Mouse (Mus musculus) midbrain, embryonic 14.5 days (tissue): Measurements from ENCODE around the gene Gramd1b. TPM values are rescaled to one million over a fixed set of nuclear protein-coding genes. Genes with fewer than 3 reads are reported as not detected.

Source experiments
- ATAC-seq: fragments of 200-750 bp; cut with Nextera tagmentation; 2 replicates; pipeline ENCODE4 v1.8.0; 2017; ENCODE audit warnings: moderate number of reproducible peaks, moderate library complexity; ENCODE audit not compliant: low FRiP score, low TSS enrichment
- DNase-seq: peaks from one replicate; pipeline ENCODE4 v3.0.0-alpha.2; 2015
- H3K27ac ChIP-seq: fragments of 300-500 bp; sonication (generic); replicated peaks from 2 replicates; pipeline ENCODE4 v1.5.1; 2014; ENCODE audit warnings: mild to moderate bottlenecking, low read depth, low read length, moderate library complexity
- H3K27me3 ChIP-seq: fragments of 300-500 bp; sonication (generic); 2 replicates; pipeline ENCODE4 v1.6.1; 2014; ENCODE audit warnings: low read length, control low read depth, mixed read lengths; ENCODE audit not compliant: control insufficient read depth, insufficient read depth
- H3K36me3 ChIP-seq: fragments of 300-500 bp; sonication (generic); 2 replicates; pipeline ENCODE4 v1.6.1; 2014; ENCODE audit warnings: low read length, control low read depth; ENCODE audit not compliant: control insufficient read depth, insufficient read depth
- H3K4me1 ChIP-seq: fragments of 300-500 bp; sonication (generic); 2 replicates; pipeline ENCODE4 v1.6.1; 2014; ENCODE audit warnings: mild to moderate bottlenecking, antibody characterized with exemption, low read length, control low read depth; ENCODE audit not compliant: control insufficient read depth, insufficient read depth
- H3K4me2 ChIP-seq: fragments of 300-500 bp; sonication (generic); 2 replicates; pipeline ENCODE4 v1.6.1; 2014; ENCODE audit warnings: mild to moderate bottlenecking, low read length, moderate library complexity
- H3K4me3 ChIP-seq: fragments of 300-500 bp; sonication (generic); replicated peaks from 2 replicates; pipeline ENCODE4 v1.5.1; 2014; ENCODE audit warnings: low read depth, low read length
- H3K9ac ChIP-seq: fragments of 300-500 bp; sonication (generic); replicated peaks from 2 replicates; pipeline ENCODE4 v1.6.1; 2014; ENCODE audit warnings: mild to moderate bottlenecking, low read length, moderate library complexity
- H3K9me3 ChIP-seq: fragments of 300-500 bp; sonication (generic); 2 replicates; pipeline ENCODE4 v1.6.1; 2016; ENCODE audit warnings: low read length, control low read depth, mixed read lengths; ENCODE audit not compliant: control insufficient read depth
- WGBS: fragments of 180-500 bp; shearing (Covaris S2); extraction: QIAGEN DNeasy Blood & Tissue Kit; methylation state at CpG from one replicate; pipeline ENCODE4 v1.1.7; 2014; 5-methylcytosine and 5-hydroxymethylcytosine counted together
- polyA plus RNA-seq: library from polyadenylated mRNA; unstranded; fragments of >200 nt; fragmentation: Nextera tagmentation; extraction: Ambion mirVana; gene quantifications from 2 replicates; pipeline ENCODE4 v1.2.1, GENCODE M21; 2014

Gene Gramd1b
- polyA plus RNA-seq, 1 experiment from 2014 or later: 11.3 TPM

DNA sequence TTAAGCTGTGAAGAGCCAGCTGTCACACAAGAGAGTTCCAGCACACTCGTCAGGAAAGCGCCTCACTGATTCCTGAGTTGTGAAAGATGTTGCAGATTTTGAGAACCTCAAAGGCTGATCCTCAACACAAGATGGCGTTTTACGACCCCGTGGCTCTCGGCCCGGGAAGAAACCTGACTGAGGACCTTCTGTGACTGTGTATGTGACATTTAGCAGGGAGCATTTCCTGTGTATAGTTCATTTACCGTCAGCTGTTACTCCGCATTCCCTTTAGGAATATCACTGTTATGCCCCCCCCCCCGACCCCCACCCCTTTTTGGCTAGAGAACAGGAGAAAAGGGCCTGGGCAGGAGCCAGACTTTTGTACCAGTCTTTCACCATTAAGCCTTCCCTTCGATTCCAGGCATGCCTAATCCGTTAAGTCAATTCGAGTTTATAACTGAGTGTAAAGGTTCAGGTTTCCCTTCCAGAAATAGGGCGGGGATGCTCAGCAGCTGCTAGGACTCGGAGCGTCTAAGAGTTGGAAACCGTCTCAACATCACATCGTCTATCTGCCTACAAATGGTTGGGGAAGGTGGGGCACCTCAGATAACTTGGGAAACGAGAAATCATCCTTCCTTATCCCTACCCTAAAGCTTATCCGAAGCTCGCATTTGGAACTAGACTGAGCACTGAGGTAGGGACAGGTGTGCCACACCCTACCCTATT, 263.0 kb downstream of the Gramd1b start:
- ATAC-seq (no peak; the same call in 1 of the 2 replicates), DNase-seq (peak; percentile 64)
- H3K4me2 ChIP-seq: peak overlapping the region; percentile 71
- H3K4me1 ChIP-seq: peaks cover 26% of the 10 kb centered on the region
- H3K9me3 ChIP-seq: no peaks in the 10 kb centered on the region
- peak overlapping the region; percentile 26 for H3K27ac ChIP-seq
- H3K36me3 ChIP-seq: no peaks in the 10 kb centered on the region
- no peaks in the 10 kb centered on the region for H3K27me3 ChIP-seq
- peak overlapping the region; percentile 64 for H3K9ac ChIP-seq
- H3K4me3 ChIP-seq: peak overlapping the region; percentile 58
- 9% methylated on average over 21 of the region's 21 CpGs for WGBS

DNA sequence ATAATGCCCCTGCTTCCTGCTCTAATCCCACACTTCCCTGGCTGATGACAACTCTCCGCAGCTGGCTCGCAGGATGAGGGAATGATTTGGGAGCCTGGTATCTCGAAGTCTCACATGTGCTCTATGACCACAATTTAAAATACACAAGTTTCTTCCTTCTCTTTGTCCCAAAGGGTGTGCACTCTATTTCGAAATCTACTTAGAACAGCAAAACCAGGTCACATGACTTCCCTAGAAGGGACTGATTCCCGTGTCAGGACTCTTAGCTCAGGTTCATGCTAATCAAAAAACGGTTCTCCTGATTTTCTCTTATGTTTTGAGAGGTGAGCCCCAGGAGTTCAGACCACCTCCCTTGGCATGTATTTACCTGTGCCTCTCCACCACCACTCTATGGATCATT, 267.3 kb downstream of the Gramd1b start:
- Histone ChIP-seq H3K27me3 (no peaks in the 10 kb centered on the region), H3K4me1 (peaks cover 11% of the 10 kb centered on the region), H3K9ac (no peak overlapping the region), H3K4me2 (no peak overlapping the region), H3K36me3 (no peaks in the 10 kb centered on the region), H3K4me3 (no peak overlapping the region), H3K9me3 (no peaks in the 10 kb centered on the region), H3K27ac (no peak overlapping the region)
- no peak for DNase-seq
- no peak for ATAC-seq
- WGBS: 70% methylated on average over 6 of the region's 6 CpGs

DNA sequence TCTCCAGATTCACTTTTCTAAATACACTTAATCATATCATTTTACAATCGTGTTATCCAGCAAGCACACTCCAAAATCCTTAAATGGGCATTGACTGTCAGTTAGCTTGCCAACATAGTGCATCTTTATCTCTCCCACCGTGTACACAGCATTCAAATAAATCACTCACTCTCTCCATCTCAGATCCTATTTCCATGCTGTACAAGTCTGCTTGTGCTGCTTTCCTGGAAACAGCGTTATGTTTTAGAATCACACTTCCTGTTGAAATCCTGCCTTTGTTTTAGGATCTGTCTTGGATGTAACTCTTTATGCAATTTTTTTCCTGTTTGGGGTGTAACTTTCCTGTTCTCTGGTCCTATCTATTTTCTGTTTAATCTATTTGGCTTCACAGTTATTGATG, 278.7 kb downstream of the Gramd1b start:
- Histone ChIP-seq H3K4me1 (no peaks in the 10 kb centered on the region), H3K36me3 (no peaks in the 10 kb centered on the region), H3K9me3 (0 out of 2 replicates have a peak, but pooled peaks cover 4% of the 10 kb centered on the region), H3K9ac (no peak overlapping the region), H3K4me3 (no peak overlapping the region), H3K27me3 (no peaks in the 10 kb centered on the region), H3K4me2 (no peak overlapping the region), H3K27ac (no peak overlapping the region)
- 74% methylated on average over 3 of the region's 3 CpGs for WGBS
- no peak for ATAC-seq
- no peak for DNase-seq

DNA sequence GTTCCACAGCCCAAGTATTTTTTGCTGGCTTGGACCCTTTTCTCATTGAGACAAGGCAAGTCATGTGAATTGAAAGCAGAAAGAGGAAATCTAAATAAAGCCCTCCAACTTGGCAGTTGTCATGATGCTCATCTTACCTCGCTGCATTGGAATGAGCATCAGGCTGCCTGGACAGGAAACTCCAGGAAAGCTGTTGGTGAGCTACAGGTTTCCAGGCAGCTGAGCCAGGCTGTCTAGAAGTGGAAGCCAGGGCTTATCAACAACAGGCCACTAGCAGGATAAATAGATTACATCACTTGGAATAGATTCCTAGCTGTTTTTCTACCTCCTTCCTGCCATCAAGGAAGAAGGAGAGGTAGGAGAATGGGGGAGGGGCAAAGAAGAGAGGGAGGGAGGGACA, 282.1 kb downstream of the Gramd1b start:
- Histone ChIP-seq H3K4me3 (no peak overlapping the region), H3K9ac (no peak overlapping the region), H3K27ac (no peak overlapping the region), H3K27me3 (no peaks in the 10 kb centered on the region), H3K4me2 (no peak overlapping the region), H3K36me3 (no peaks in the 10 kb centered on the region), H3K4me1 (no peaks in the 10 kb centered on the region), H3K9me3 (0 out of 2 replicates have a peak, but pooled peaks cover 4% of the 10 kb centered on the region)
- ATAC-seq (no peak), DNase-seq (no peak)
- 81% methylated on average over 1 of the region's 1 CpGs for WGBS

DNA sequence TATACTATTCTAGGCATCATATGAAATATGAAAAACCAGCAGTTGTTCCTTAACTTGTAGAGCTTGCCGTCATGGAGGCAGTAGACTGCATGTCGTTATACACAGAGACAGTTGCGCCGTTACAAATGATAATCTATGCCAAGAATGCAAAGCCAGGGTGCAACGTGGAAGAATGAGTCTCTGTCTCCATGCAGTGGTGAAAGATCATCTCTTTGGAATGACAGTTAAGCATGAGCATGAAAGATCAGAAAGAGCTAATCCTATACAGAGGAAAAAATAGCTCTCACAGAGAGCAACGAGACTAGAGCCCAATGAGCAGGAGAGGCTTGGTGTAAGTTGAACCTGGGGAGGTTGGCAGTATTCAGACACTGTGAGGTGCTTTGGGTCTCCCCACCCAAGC, 284.5 kb downstream of the Gramd1b start:
- Histone ChIP-seq H3K4me3 (no peak overlapping the region), H3K9ac (no peak overlapping the region), H3K36me3 (no peaks in the 10 kb centered on the region), H3K4me1 (peaks cover 5% of the 10 kb centered on the region; the same call in 1 of the 2 replicates), H3K27me3 (no peaks in the 10 kb centered on the region), H3K27ac (no peak overlapping the region; the same call in 1 of the 2 replicates), H3K9me3 (0 out of 2 replicates have a peak, but pooled peaks cover 4% of the 10 kb centered on the region), H3K4me2 (no peak overlapping the region)
- ATAC-seq: no peak
- no peak for DNase-seq
- WGBS: 47% methylated on average over 6 of the region's 6 CpGs

DNA sequence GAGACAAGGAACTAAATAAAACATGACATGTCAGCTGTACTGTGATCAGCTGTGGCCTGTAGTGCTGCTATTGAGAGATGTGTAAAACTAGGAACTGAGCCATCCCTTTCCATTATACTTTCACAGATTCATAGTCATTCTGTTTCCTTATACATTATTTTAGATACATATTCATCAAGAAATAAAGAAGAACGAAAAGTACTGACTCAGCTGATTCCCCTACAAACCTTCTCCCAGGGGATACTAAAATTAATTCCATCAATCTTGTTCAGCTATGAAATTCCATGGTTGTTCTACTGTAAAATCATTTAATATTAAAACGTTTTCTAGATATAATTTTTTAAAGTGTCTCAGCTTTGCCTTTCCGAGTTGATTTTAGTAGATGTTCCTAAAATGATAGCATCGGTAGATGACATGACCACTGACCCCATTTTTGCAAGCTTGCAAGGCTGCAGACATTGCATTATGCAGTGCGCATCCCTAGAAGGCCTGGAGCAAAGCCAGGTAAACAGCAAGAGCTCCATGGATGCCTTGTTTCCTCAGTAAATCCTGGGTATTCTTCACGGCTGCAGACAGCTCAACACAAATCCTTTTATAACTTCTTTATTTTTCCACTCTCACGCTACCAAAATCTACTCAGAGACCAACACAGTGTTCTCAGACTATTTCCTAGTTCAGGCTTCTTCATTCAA, 285.1 kb downstream of the Gramd1b start:
- Histone ChIP-seq H3K36me3 (no peaks in the 10 kb centered on the region), H3K27me3 (no peaks in the 10 kb centered on the region), H3K4me3 (no peak overlapping the region), H3K27ac (0 out of 2 replicates have a peak overlapping the region, but pooled peaks have one; percentile 52), H3K4me1 (peaks cover 8% of the 10 kb centered on the region; the same call in 1 of the 2 replicates), H3K9ac (no peak overlapping the region), H3K4me2 (no peak overlapping the region), H3K9me3 (0 out of 2 replicates have a peak, but pooled peaks cover 4% of the 10 kb centered on the region)
- WGBS: 60% methylated on average over 7 of the region's 7 CpGs
- DNase-seq (peak; percentile 48), ATAC-seq (no peak)

DNA sequence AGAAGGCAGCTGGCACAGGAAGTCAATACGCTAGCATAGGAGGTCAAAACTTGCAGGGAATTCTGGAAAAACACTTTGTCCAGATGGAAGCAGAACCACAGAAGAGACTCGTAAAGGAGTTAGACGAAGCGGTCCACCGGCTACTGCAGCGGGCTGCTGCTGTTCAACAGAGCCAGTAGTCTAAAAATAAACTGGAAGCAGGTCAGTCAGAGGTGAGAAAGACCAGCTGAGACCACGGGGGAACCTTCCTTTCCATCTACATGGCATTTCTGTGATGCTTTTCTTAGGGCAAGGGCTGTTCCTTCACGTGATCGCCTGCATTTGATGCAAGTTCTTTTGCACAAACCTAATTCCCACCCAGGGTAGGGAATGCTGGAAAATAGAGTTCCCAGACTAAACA, 285.7 kb downstream of the Gramd1b start:
- Histone ChIP-seq H3K36me3 (no peaks in the 10 kb centered on the region), H3K9me3 (0 out of 2 replicates have a peak, but pooled peaks cover 4% of the 10 kb centered on the region), H3K4me1 (peaks cover 10% of the 10 kb centered on the region; the same call in 1 of the 2 replicates), H3K27me3 (no peaks in the 10 kb centered on the region), H3K4me2 (no peak overlapping the region), H3K9ac (no peak overlapping the region), H3K27ac (peak overlapping the region; percentile 70), H3K4me3 (no peak overlapping the region)
- DNase-seq (no peak), ATAC-seq (no peak)
- WGBS: 82% methylated on average over 9 of the region's 9 CpGs
